Mouse (Mus musculus): ENCODE results near the gene Exoc4. TPM values are rescaled to one million over a fixed set of nuclear protein-coding genes. Genes with fewer than 3 reads are reported as not detected.

The Exoc4 gene
- polyA plus RNA-seq, 1 experiment from 2014 or later = 41.1 TPM

DNA sequence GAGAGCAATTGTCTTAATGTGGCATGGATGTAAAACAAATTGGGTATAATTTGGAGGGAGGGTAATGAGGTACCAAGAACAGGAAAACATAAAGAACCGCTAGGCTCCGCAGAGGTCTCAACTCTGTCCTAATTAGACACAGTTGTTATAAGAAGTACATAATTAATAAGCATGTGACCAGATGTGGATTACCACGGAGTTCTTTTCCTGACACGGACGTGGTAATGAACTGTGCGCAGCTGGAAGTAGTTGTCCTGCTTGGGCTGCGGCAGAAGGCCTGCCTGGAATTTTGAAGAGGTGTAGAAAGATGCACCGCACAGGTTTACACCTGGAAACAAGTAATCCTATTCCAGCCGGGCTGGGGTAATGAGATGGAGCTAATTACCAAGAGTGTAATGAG, 729.0 kb downstream of the Exoc4 start:
- no peaks in the 10 kb centered on the region for H3K9me3 ChIP-seq
- H3K9ac ChIP-seq = no peak overlapping the region
- H3K4me2 ChIP-seq (replicated peaks) = no peak overlapping the region
- no peak overlapping the region for H3K4me3 ChIP-seq
- no peaks in the 10 kb centered on the region for H3K27me3 ChIP-seq (replicated peaks)
- no peaks in the 10 kb centered on the region for H3K36me3 ChIP-seq
- 70% methylated on average over 9 of the region's 9 CpGs for WGBS
- H3K27ac ChIP-seq = no peak overlapping the region
- ATAC-seq (ENCODE audit: low FRiP score, low read depth) = no peak
- peaks cover 11% of the 10 kb centered on the region for H3K4me1 ChIP-seq

DNA sequence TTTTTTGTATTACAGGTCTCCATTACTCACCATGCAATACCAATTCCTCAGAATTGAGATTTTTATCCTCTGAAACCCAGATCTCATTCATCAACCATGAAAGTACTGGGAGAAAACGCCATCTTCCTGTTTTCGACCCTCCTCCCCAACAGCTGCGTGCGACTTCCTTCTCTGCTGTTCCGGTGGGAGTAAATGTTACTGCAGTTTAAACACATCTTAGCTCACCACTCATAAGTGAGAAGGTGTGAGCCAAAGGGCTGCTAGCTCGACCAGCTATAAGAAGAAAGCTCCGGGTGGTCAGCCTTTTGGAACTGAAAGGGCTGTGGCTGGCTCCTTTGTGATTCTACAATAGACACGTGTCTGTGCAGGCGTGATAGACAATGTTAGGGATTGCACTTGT, 733.8 kb downstream of the Exoc4 start:
- 83% methylated on average over 9 of the region's 9 CpGs for WGBS
- H3K4me1 ChIP-seq = no peaks in the 10 kb centered on the region; the same call in 1 of the 2 replicates
- no peak overlapping the region for H3K27ac ChIP-seq
- no peaks in the 10 kb centered on the region for H3K36me3 ChIP-seq
- no peak for ATAC-seq (ENCODE audit: low FRiP score, low read depth)
- H3K4me3 ChIP-seq = no peak overlapping the region
- H3K4me2 ChIP-seq (replicated peaks) = no peak overlapping the region
- no peaks in the 10 kb centered on the region for H3K27me3 ChIP-seq (replicated peaks)
- no peaks in the 10 kb centered on the region for H3K9me3 ChIP-seq
- H3K9ac ChIP-seq = no peak overlapping the region

DNA sequence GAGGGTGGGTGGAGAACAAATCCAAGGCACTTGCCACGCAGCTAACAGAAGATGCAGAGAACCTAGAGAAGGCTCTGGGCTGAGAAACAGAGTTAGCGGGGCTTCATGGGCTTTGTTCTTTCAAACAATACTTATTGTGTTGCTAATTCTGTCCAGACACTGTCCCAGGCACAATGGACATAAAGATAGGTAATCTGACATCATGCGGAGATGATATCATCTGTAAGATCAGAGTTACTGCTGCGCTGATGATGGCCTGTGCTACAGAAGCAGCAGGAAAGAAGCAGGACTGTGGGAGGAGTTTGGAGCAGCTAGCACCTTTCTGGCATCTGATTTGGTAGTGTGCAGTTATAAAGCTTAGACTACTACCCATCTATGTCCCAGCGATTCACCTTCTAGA, 738.2 kb downstream of the Exoc4 start:
- Histone ChIP-seq H3K27ac (no peak overlapping the region), H3K36me3 (no peaks in the 10 kb centered on the region), H3K27me3 (replicated peaks) (no peaks in the 10 kb centered on the region), H3K4me3 (no peak overlapping the region), H3K9ac (no peak overlapping the region), H3K4me1 (no peaks in the 10 kb centered on the region), H3K4me2 (replicated peaks) (no peak overlapping the region), H3K9me3 (no peaks in the 10 kb centered on the region)
- ATAC-seq (ENCODE audit: low FRiP score, low read depth) = no peak
- WGBS = 77% methylated on average over 5 of the region's 5 CpGs

DNA sequence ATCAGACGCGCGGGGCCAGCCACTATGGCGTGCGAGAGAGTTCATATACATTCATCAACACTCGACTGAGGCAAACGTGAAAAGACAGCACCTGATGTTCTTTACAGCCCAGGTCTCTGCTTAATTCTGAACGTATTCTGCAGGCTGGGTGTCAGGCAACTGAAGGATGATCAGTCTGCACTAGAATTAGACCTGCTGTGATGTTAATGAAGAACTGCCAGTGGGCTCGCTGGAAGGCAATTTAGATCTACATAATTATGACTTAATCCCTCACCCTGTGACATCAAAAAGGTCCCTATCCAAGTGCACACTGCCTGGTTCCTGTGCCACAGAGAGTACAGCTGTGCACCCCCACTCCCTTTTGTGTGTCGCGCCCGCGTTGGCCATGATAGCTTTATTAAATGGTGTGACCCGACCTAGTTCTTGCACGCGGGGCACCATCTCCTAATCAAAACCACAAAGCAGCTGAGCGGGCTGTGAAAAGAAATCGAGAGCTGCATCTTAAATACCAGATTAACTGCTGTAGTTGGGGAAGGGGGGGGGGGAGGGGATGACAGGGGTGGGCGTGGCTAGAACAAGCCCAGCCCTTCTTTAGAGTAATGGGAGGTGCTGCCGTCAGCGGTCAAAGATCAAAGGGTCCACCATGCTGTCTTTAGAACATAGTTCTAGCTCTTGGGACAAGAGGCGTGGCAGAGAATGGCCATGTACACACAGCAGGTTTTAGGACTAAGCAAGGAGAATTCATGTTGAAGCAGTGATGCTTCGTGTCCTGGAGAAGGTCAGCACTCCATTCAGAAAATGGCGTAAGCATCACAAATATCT, 743.5 kb downstream of the Exoc4 start:
- Histone ChIP-seq H3K27me3 (replicated peaks) (no peaks in the 10 kb centered on the region), H3K4me3 (no peak overlapping the region), H3K9ac (no peak overlapping the region), H3K9me3 (no peaks in the 10 kb centered on the region), H3K36me3 (no peaks in the 10 kb centered on the region), H3K4me2 (replicated peaks) (peak overlapping the region; percentile 32), H3K4me1 (no peaks in the 10 kb centered on the region), H3K27ac (no peak overlapping the region)
- 28% methylated on average over 24 of the region's 24 CpGs for WGBS
- ATAC-seq (ENCODE audit: low FRiP score, low read depth) = peak; percentile 56; the same call in 1 of the 2 replicates

DNA sequence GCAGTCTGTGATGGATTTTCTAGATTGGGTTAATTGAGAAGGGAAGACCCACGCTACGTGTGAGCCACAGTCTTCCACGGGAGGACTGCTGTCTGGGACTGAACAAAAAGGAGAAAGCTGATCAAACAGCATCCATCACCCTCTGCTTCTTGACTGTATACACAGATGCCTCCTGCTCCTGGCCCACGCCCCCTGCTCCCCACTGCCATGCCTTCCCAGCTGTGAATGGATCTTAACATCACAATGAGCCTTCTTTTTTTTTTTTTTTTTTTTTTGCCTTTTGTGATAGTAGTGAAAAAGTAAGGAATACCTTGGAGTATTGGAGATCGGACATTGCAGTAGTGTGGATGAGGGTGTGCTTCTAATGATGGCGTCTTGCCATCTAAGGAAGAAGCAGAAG, 745.0 kb downstream of the Exoc4 start:
- 60% methylated on average over 6 of the region's 6 CpGs for WGBS
- no peak overlapping the region for H3K4me3 ChIP-seq
- H3K27ac ChIP-seq = no peak overlapping the region
- no peak for ATAC-seq (ENCODE audit: low FRiP score, low read depth)
- no peak overlapping the region for H3K4me2 ChIP-seq (replicated peaks)
- no peaks in the 10 kb centered on the region for H3K36me3 ChIP-seq
- no peaks in the 10 kb centered on the region for H3K4me1 ChIP-seq
- no peaks in the 10 kb centered on the region for H3K9me3 ChIP-seq
- H3K9ac ChIP-seq = no peak overlapping the region
- H3K27me3 ChIP-seq (replicated peaks) = no peaks in the 10 kb centered on the region

DNA sequence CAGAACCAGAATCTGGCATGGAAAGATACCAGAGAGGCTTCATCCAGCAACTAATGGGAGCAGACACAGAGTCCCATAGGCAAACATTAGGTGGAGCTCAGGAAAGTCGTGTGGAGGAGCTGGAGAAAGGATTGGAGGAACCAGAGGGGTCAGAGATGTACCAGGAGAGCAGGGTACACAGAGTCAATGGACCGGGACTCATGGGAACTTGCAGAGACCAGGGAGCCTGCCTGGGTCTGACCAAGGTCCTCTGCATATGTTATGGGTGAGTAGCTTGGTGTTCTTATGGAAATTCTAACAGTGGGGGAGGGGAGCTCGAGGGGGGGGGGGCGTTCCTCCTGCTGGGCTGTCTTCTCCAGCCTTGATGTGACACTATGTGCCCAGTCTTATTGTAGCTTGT, 749.7 kb downstream of the Exoc4 start:
- Histone ChIP-seq H3K4me1 (no peaks in the 10 kb centered on the region), H3K27me3 (replicated peaks) (no peaks in the 10 kb centered on the region), H3K4me2 (replicated peaks) (no peak overlapping the region), H3K36me3 (no peaks in the 10 kb centered on the region), H3K9ac (no peak overlapping the region), H3K4me3 (no peak overlapping the region), H3K27ac (no peak overlapping the region), H3K9me3 (no peaks in the 10 kb centered on the region)
- ATAC-seq (ENCODE audit: low FRiP score, low read depth) = no peak
- 49% methylated on average over 4 of the region's 4 CpGs for WGBS

DNA sequence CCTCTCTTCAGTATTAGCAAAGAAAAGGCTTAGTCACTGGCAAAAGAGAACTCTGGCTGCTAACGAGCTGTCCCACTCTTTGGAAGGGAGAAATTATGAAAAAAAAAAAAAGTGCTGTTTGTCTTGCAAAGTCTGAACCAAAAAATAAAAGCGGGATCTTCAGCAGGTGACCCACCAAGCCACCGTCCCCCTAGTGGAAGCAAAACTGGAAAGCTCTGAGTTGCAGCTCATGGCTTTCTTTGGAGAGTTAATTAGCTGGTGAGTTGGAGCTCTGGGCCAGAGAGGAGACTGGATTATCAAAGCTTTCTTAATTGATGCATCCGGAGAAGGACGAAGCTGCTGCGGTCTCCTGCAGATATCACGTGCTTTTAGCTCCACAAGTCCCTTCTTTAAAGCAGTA, 750.6 kb downstream of the Exoc4 start:
- Histone ChIP-seq H3K9ac (no peak overlapping the region), H3K4me2 (replicated peaks) (no peak overlapping the region), H3K9me3 (no peaks in the 10 kb centered on the region), H3K4me1 (no peaks in the 10 kb centered on the region), H3K27ac (no peak overlapping the region), H3K27me3 (replicated peaks) (no peaks in the 10 kb centered on the region), H3K4me3 (no peak overlapping the region), H3K36me3 (no peaks in the 10 kb centered on the region)
- ATAC-seq (ENCODE audit: low FRiP score, low read depth) = no peak
- WGBS = 37% methylated on average over 7 of the region's 7 CpGs

DNA sequence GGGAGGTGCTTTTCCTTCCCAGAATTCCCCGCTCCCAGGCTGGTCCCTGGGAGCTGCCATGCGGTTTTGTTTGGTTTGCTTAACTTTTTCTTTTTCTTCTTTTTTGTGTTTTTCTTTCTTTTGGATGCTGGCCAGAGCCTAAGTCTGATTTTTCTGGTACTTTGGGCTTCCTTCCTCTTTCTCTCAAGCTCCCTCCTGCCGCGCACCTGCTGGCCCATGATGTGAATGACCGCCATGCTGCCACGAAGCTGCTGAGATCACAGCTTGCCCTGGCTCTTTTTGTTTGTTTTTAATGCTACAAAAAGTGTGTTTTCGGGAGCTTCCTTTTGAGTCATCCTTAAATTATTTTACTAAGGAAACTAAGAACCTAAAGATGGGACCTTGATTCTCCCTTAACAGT, 751.8 kb downstream of the Exoc4 start:
- Histone ChIP-seq H3K4me2 (replicated peaks) (no peak overlapping the region), H3K27ac (no peak overlapping the region), H3K4me1 (no peaks in the 10 kb centered on the region), H3K9me3 (no peaks in the 10 kb centered on the region), H3K9ac (no peak overlapping the region), H3K4me3 (no peak overlapping the region), H3K27me3 (replicated peaks) (no peaks in the 10 kb centered on the region), H3K36me3 (no peaks in the 10 kb centered on the region)
- no peak for ATAC-seq (ENCODE audit: low FRiP score, low read depth)
- WGBS = 88% methylated on average over 7 of the region's 7 CpGs

DNA sequence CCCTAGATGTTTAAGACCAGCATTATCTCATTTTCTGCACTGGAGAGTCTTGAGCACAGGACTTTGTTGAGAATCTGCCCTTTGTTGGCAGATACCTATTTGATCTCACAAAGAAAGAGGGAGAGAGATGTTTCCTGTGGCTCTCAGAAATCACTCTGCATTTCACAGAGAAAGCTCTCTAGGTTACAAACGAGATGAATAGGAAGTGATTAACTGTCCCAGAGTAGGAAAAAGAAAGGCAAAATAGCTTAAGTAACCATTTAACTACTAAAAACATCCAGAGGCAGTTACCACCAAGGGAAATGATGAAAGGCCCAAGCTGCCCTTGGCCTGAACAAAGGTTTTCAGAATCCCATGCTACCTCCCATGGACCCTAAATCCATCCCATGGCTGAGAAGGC, 754.1 kb downstream of the Exoc4 start:
- 17% methylated on average over 1 of the region's 1 CpGs for WGBS
- Histone ChIP-seq H3K36me3 (no peaks in the 10 kb centered on the region), H3K4me3 (no peak overlapping the region), H3K9ac (no peak overlapping the region), H3K4me1 (no peaks in the 10 kb centered on the region), H3K4me2 (replicated peaks) (no peak overlapping the region), H3K27me3 (replicated peaks) (no peaks in the 10 kb centered on the region), H3K27ac (no peak overlapping the region), H3K9me3 (no peaks in the 10 kb centered on the region)
- ATAC-seq (ENCODE audit: low FRiP score, low read depth) = no peak

DNA sequence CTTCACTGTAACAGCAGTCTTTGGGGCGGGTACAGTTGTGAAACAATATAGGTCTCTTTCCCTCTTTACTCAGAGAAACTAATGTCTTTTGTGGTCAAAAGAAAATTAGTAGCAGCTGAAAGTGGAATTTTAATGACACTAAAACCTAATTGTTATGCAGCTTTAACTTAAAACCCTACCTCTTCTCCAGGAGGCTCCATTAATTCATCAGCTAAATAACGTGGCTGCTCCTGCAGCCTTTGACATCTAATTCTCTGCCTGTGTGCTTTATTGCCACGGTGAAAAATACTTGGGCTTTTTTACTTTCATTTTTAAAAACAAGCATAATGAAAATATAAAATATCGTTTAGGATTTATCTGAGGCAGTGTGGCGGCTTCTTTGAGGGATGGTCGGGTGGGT, 764.6 kb downstream of the Exoc4 start:
- Histone ChIP-seq H3K36me3 (no peaks in the 10 kb centered on the region), H3K4me2 (replicated peaks) (no peak overlapping the region), H3K4me3 (no peak overlapping the region), H3K9me3 (no peaks in the 10 kb centered on the region), H3K27me3 (replicated peaks) (no peaks in the 10 kb centered on the region), H3K27ac (no peak overlapping the region), H3K9ac (no peak overlapping the region), H3K4me1 (0 out of 2 replicates have a peak, but pooled peaks cover 3% of the 10 kb centered on the region)
- no peak for ATAC-seq (ENCODE audit: low FRiP score, low read depth)
- WGBS = 70% methylated on average over 6 of the region's 6 CpGs

Other genes with a start within 250 kb of the Exoc4 start
- 108 and 115 TPM in 2 replicates for gene Chchd3, start 188.8 kb upstream of the Exoc4 start, polyA plus RNA-seq (2016; fragmentation: Nextera tagmentation; extraction: Ambion mirVana)